Mouse (Mus musculus): ENCODE data around the gene Timp3.

DNA sequence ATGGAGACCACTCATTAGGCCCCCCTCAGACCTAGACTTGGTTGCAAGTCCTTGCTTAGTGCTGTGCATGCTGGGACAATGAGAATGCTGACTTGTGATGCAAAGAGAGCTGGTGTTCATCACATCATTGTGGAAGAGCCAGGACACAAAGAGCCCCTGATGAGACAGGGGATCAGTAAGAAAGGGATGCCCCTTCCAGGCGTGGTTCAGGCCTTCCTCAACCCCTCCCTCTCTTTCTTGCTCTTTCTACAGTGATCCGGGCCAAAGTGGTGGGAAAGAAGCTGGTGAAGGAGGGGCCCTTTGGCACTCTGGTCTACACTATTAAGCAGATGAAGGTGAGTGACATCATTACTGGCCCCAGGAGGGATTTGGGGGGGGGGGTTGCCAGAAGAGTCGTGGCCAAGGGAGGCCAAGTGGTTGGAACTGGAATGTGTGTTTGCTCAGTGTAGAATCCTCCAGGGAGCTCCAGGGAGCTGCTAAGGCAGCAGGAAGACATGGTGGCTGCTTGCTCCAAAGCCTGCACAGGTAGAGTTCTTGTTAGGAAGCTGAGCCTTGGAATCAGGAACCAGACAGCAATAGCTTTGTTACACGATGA is 38.0 kb downstream of the Timp3 start:
- TF ChIP-seq CTCF (IDR thresholded peaks at IDR 0.05) (no peak), POLR2A (IDR thresholded peaks at IDR 0.05; ENCODE audit: insufficient read depth, low read depth, low read length) (no peak)

Measured in heart, adult 2 months (tissue).